Mouse (Mus musculus): ENCODE measurements around the gene Klf7. TPM values are rescaled to one million over a fixed set of nuclear protein-coding genes. Genes with fewer than 3 reads are reported as not detected.

The Klf7 gene
- polyA plus RNA-seq, 2 experiments: 1.4 to 3.6 TPM

- TF ChIP-seq EP300 (IDR thresholded peaks at IDR 0.05; ENCODE audit: low read depth): no peak
- no peak for TF ChIP-seq CTCF (IDR thresholded peaks at IDR 0.05; ENCODE audit: low read depth)
- ATAC-seq (ENCODE audit: insufficient read depth): peak; percentile 47; the same call in 1 of the 2 replicates
- Histone ChIP-seq H3K4me2 (ENCODE audit: low read depth) (no peak overlapping the region), H3K27me3 (ENCODE audit: control insufficient read depth, insufficient read depth, low read length) (no peaks in the 10 kb centered on the region), H3K27ac (no peak overlapping the region), H3K9me3 (ENCODE audit: control insufficient read depth, low read length) (no peaks in the 10 kb centered on the region), H3K36me3 (replicated peaks; ENCODE audit: control insufficient read depth, insufficient read depth, low read depth) (no peaks in the 10 kb centered on the region), H3K9ac (replicated peaks) (no peak overlapping the region), H3K4me1 (replicated peaks; ENCODE audit: control insufficient read depth in 2 of 2, insufficient read depth in 2 of 2, low read length in 1 of 2) (peaks cover 16 to 34% of the 10 kb centered on the region in 2 experiments), H3K4me3 (ENCODE audit: insufficient read depth in 1 of 2, low read depth in 2 of 2, low read length in 2 of 2) (no peak overlapping the region)
- no peak for DNase-seq (ENCODE audit: low read depth in 3 of 3, low spot score in 3 of 3)
- WGBS (ENCODE audit: insufficient replicate concordance): 24% methylated on average over 3 of the region's 3 CpGs
Measured at GRCm38 (mm10) chr1:64084706-64085105, 37.4 kb downstream of the Klf7 start.

- H3K36me3 ChIP-seq (replicated peaks; ENCODE audit: control insufficient read depth, insufficient read depth, low read depth): no peaks in the 10 kb centered on the region
- TF ChIP-seq EP300 (IDR thresholded peaks at IDR 0.05; ENCODE audit: low read depth) (no peak), CTCF (IDR thresholded peaks at IDR 0.05; ENCODE audit: low read depth) (no peak)
- ATAC-seq (ENCODE audit: insufficient read depth) (no peak), DNase-seq (ENCODE audit: low read depth in 3 of 3, low spot score in 3 of 3) (no peak)
- H3K27me3 ChIP-seq (ENCODE audit: control insufficient read depth, insufficient read depth, low read length): no peaks in the 10 kb centered on the region
- no peak overlapping the region for H3K27ac ChIP-seq
- WGBS (ENCODE audit: insufficient replicate concordance): 61% methylated on average over 1 of the region's 1 CpGs
- H3K4me3 ChIP-seq (ENCODE audit: insufficient read depth in 1 of 2, low read depth in 2 of 2, low read length in 2 of 2): no peak overlapping the region
- H3K9me3 ChIP-seq (ENCODE audit: control insufficient read depth, low read length): no peaks in the 10 kb centered on the region
- no peak overlapping the region for H3K4me2 ChIP-seq (ENCODE audit: low read depth)
- peaks cover 16 to 28% of the 10 kb centered on the region in 2 experiments for H3K4me1 ChIP-seq (replicated peaks; ENCODE audit: control insufficient read depth in 2 of 2, insufficient read depth in 2 of 2, low read length in 1 of 2)
- H3K9ac ChIP-seq (replicated peaks): no peak overlapping the region
Measured at GRCm38 (mm10) chr1:64081791-64082190, 40.3 kb downstream of the Klf7 start.

- Histone ChIP-seq H3K9me3 (ENCODE audit: control insufficient read depth, low read length) (no peaks in the 10 kb centered on the region), H3K4me1 (replicated peaks; ENCODE audit: control insufficient read depth in 2 of 2, insufficient read depth in 2 of 2, low read length in 1 of 2) (peaks cover 16 to 28% of the 10 kb centered on the region in 2 experiments), H3K27ac (no peak overlapping the region), H3K27me3 (ENCODE audit: control insufficient read depth, insufficient read depth, low read length) (no peaks in the 10 kb centered on the region), H3K9ac (replicated peaks) (no peak overlapping the region), H3K4me3 (ENCODE audit: insufficient read depth in 1 of 2, low read depth in 2 of 2, low read length in 2 of 2) (no peak overlapping the region), H3K36me3 (replicated peaks; ENCODE audit: control insufficient read depth, insufficient read depth, low read depth) (no peaks in the 10 kb centered on the region), H3K4me2 (ENCODE audit: low read depth) (no peak overlapping the region)
- TF ChIP-seq CTCF (IDR thresholded peaks at IDR 0.05; ENCODE audit: low read depth) (no peak), EP300 (IDR thresholded peaks at IDR 0.05; ENCODE audit: low read depth) (no peak)
- WGBS (ENCODE audit: insufficient replicate concordance): 0% methylated on average over 2 of the region's 2 CpGs
- ATAC-seq (ENCODE audit: insufficient read depth): peak; percentile 76
- peak in 1 of 3 experiments; percentile 20 for DNase-seq (ENCODE audit: low read depth in 3 of 3, low spot score in 3 of 3)
Measured at GRCm38 (mm10) chr1:64081217-64081616, 40.9 kb downstream of the Klf7 start.

GRCm38 (mm10) chr1:64080263-64080662 is 41.8 kb downstream of the Klf7 start:
- H3K27me3 ChIP-seq (ENCODE audit: control insufficient read depth, insufficient read depth, low read length): no peaks in the 10 kb centered on the region
- no peaks in the 10 kb centered on the region for H3K9me3 ChIP-seq (ENCODE audit: control insufficient read depth, low read length)
- no peaks in the 10 kb centered on the region for H3K36me3 ChIP-seq (replicated peaks; ENCODE audit: control insufficient read depth, insufficient read depth, low read depth)
- no peak overlapping the region for H3K4me2 ChIP-seq (ENCODE audit: low read depth)
- no peak overlapping the region for H3K9ac ChIP-seq (replicated peaks)
- no peak overlapping the region for H3K27ac ChIP-seq
- ATAC-seq (ENCODE audit: insufficient read depth): no peak
- TF ChIP-seq CTCF (IDR thresholded peaks at IDR 0.05; ENCODE audit: low read depth): no peak
- TF ChIP-seq EP300 (IDR thresholded peaks at IDR 0.05; ENCODE audit: low read depth): no peak
- H3K4me1 ChIP-seq (replicated peaks; ENCODE audit: control insufficient read depth in 2 of 2, insufficient read depth in 2 of 2, low read length in 1 of 2): peaks cover 16 to 27% of the 10 kb centered on the region in 2 experiments
- whole genome bisulfite sequencing (ENCODE audit: insufficient replicate concordance): 60% methylated on average over 2 of the region's 2 CpGs
- no peak overlapping the region for H3K4me3 ChIP-seq (ENCODE audit: insufficient read depth in 1 of 2, low read depth in 2 of 2, low read length in 2 of 2)
- DNase-seq (ENCODE audit: low read depth in 3 of 3, low spot score in 3 of 3): no peak

GRCm38 (mm10) chr1:64078747-64079211 is 43.3 kb downstream of the Klf7 start:
- DNase-seq (ENCODE audit: low read depth in 3 of 3, low spot score in 3 of 3) (no peak), ATAC-seq (ENCODE audit: insufficient read depth) (peak; percentile 51; the same call in 1 of the 2 replicates)
- H3K27me3 ChIP-seq (ENCODE audit: control insufficient read depth, insufficient read depth, low read length): no peaks in the 10 kb centered on the region
- H3K9ac ChIP-seq (replicated peaks): no peak overlapping the region
- peak overlapping the region; percentile 45 for H3K4me2 ChIP-seq (ENCODE audit: low read depth)
- H3K36me3 ChIP-seq (replicated peaks; ENCODE audit: control insufficient read depth, insufficient read depth, low read depth): no peaks in the 10 kb centered on the region
- H3K4me1 ChIP-seq (replicated peaks; ENCODE audit: control insufficient read depth in 2 of 2, insufficient read depth in 2 of 2, low read length in 1 of 2): peaks cover 10 to 19% of the 10 kb centered on the region in 2 experiments
- no peak for TF ChIP-seq EP300 (IDR thresholded peaks at IDR 0.05; ENCODE audit: low read depth)
- no peak overlapping the region for H3K27ac ChIP-seq
- H3K4me3 ChIP-seq (ENCODE audit: insufficient read depth in 1 of 2, low read depth in 2 of 2, low read length in 2 of 2): peak overlapping the region; percentile 9 to 15; a peak in 3 of 4 replicates
- 45% methylated on average over 20 of the region's 20 CpGs for WGBS (ENCODE audit: insufficient replicate concordance)
- no peaks in the 10 kb centered on the region for H3K9me3 ChIP-seq (ENCODE audit: control insufficient read depth, low read length)

Data from liver, embryonic 14.5 days (tissue).